Mouse (Mus musculus) neural tube, embryonic 15.5 days (tissue): ENCODE data around the gene Epha6. TPM values are rescaled to one million over a fixed set of nuclear protein-coding genes. Genes with fewer than 3 reads are reported as not detected.

Experiments
- ATAC-seq: fragments of 200-750 bp; cut with Nextera tagmentation; 2 replicates; pipeline ENCODE4 v1.8.0; 2017; ENCODE audit warnings: mild to moderate bottlenecking, moderate TSS enrichment, moderate library complexity; ENCODE audit not compliant: low FRiP score
- H3K27ac ChIP-seq: fragments of 300-500 bp; sonication (generic); replicated peaks from 2 replicates; pipeline ENCODE4 v1.5.1; 2015; ENCODE audit warnings: mild to moderate bottlenecking, inconsistent platforms
- H3K27me3 ChIP-seq: fragments of 300-500 bp; sonication (generic); replicated peaks from 2 replicates; pipeline ENCODE4 v1.6.1; 2015; ENCODE audit warnings: inconsistent platforms
- H3K36me3 ChIP-seq: fragments of 300-500 bp; sonication (generic); 2 replicates; pipeline ENCODE4 v1.6.1; 2015; ENCODE audit warnings: inconsistent platforms
- H3K4me1 ChIP-seq: fragments of 300-500 bp; sonication (generic); 2 replicates; pipeline ENCODE4 v1.6.1; 2015; ENCODE audit warnings: inconsistent platforms
- H3K4me2 ChIP-seq: fragments of 300-500 bp; sonication (generic); 2 replicates; pipeline ENCODE4 v1.6.1; 2015; ENCODE audit warnings: inconsistent platforms, mild to moderate bottlenecking, moderate library complexity
- H3K4me3 ChIP-seq: fragments of 300-500 bp; sonication (generic); replicated peaks from 2 replicates; pipeline ENCODE4 v1.5.1; 2015; ENCODE audit warnings: mild to moderate bottlenecking, inconsistent platforms
- H3K9ac ChIP-seq: fragments of 300-500 bp; sonication (generic); replicated peaks from 2 replicates; pipeline ENCODE4 v1.6.1; 2015; ENCODE audit warnings: mild to moderate bottlenecking, inconsistent platforms
- H3K9me3 ChIP-seq: fragments of 300-500 bp; sonication (generic); replicated peaks from 2 replicates; pipeline ENCODE4 v1.6.1; 2016; ENCODE audit warnings: inconsistent platforms
- WGBS: fragments of 180-500 bp; shearing (Covaris S2); methylation state at CpG from one replicate; pipeline ENCODE4 v1.1.7; 2015; ENCODE audit warnings: mixed read lengths; 5-methylcytosine and 5-hydroxymethylcytosine counted together
- polyA plus RNA-seq: library from polyadenylated mRNA; unstranded; fragments of >200 nt; fragmentation: Nextera tagmentation; extraction: Ambion mirVana; gene quantifications from 2 replicates; pipeline ENCODE4 v1.2.1, GENCODE M21; 2015

Epha6 gene
- polyA plus RNA-seq, 1 experiment from 2014 or later = 8.6 TPM

DNA sequence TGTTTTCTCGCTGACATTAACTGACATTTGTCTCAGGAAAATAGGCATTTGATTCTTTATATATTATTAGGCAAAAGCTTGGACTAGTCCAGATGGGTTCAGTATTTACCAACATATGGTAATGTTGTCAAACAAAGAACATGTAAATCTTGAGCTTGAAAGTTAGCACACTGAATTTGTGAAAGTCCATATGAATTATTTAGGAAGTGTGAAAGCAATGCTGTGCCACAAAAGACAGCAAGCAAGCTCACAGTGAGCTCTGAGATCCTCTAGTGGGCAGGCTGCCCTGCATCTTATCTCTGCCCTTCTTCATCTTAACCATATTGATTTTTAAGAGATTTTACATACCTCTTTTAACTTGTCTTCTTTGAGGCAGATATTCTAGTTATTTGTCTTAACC, 510.0 kb downstream of the Epha6 start:
- no peaks in the 10 kb centered on the region for H3K9me3 ChIP-seq
- no peak overlapping the region for H3K4me3 ChIP-seq
- H3K27ac ChIP-seq = no peak overlapping the region
- H3K27me3 ChIP-seq = no peaks in the 10 kb centered on the region
- no peaks in the 10 kb centered on the region for H3K4me1 ChIP-seq
- no peak overlapping the region for H3K9ac ChIP-seq
- H3K36me3 ChIP-seq = no peaks in the 10 kb centered on the region
- ATAC-seq = no peak
- no peak overlapping the region for H3K4me2 ChIP-seq
- 58% methylated on average over 1 of the region's 1 CpGs for WGBS

DNA sequence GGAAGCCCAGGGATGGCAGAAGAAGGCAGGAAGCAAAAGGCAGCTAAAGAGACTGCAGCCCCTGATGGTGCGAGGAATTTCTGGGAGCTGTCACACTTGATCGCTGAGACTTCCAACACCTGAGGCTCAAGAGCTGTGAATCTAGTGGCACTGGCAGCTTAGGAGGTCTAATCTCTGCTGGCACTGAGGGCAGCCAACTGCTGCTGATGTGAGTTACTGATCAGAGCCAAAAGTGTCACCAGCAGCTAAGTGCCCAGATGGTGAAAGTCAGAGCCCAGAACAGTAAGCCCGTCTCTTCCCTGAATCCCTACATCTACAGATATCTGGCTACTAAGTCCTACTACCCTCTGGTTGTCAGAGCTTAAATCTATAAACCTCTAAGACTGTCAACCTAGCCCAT, 518.4 kb downstream of the Epha6 start:
- ATAC-seq = no peak
- no peaks in the 10 kb centered on the region for H3K27me3 ChIP-seq
- no peak overlapping the region for H3K9ac ChIP-seq
- no peak overlapping the region for H3K4me2 ChIP-seq
- no peaks in the 10 kb centered on the region for H3K9me3 ChIP-seq
- H3K4me1 ChIP-seq = no peaks in the 10 kb centered on the region
- 85% methylated on average over 3 of the region's 3 CpGs for WGBS
- H3K36me3 ChIP-seq = no peaks in the 10 kb centered on the region
- no peak overlapping the region for H3K27ac ChIP-seq
- H3K4me3 ChIP-seq = no peak overlapping the region

DNA sequence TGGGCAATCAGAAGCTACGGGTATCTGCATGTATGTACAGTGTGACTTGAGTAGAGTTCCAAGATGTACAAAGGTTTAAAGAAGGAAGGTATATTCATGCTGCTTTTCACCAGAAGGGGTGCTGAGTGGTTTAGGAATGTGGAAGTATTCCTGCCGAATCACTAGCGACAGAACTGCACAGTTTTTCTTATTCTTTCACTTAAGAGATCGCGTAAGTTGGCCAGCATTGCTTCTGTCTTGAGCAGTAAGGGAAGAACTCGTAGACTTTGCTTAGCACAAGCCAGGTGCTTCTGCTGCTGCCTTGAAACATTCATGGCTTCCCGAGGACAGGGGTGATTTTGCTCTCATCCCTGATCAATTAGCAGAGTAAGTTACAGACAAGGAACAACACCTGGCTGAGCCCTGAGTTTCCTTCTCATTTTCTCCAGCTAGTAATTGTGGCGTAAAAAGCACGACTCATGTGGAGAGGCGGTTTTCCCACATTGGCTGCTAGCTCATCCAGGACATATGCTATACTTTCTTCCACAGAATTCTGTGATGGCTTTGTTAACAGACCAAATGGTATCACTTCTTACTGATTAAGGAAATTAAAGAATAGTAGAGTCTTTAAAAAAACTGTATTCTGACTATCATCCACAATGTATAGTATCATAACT, 534.7 kb downstream of the Epha6 start:
- H3K4me3 ChIP-seq = no peak overlapping the region
- H3K27ac ChIP-seq = no peak overlapping the region
- no peaks in the 10 kb centered on the region for H3K27me3 ChIP-seq
- ATAC-seq = no peak
- no peaks in the 10 kb centered on the region for H3K36me3 ChIP-seq
- H3K9me3 ChIP-seq = no peaks in the 10 kb centered on the region
- no peak overlapping the region for H3K4me2 ChIP-seq
- H3K9ac ChIP-seq = no peak overlapping the region
- H3K4me1 ChIP-seq = no peaks in the 10 kb centered on the region
- WGBS = 83% methylated on average over 10 of the region's 10 CpGs

DNA sequence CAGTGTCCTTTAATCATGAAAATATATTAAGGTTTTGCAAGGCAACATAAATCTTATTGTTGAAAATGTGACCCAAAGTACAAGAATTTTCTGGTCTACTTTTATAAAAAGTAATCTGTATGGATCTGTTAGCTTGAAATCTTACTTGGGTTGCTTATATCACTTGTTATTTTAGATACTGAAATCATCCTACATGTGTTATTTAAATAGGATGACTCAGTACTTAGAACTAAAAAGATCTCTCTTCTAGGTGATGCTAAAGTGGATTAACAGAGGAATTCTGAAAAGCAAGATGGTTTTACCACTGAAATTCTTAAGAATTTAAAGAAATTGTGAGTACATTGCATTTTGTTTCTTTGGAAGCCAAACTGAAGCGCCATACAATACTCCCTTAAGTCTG, 561.5 kb downstream of the Epha6 start:
- no peak overlapping the region for H3K9ac ChIP-seq
- 80% methylated on average over 1 of the region's 1 CpGs for WGBS
- H3K36me3 ChIP-seq = no peaks in the 10 kb centered on the region
- H3K4me3 ChIP-seq = no peak overlapping the region
- no peak for ATAC-seq
- H3K4me2 ChIP-seq = no peak overlapping the region
- no peaks in the 10 kb centered on the region for H3K27me3 ChIP-seq
- no peak overlapping the region for H3K27ac ChIP-seq
- no peaks in the 10 kb centered on the region for H3K9me3 ChIP-seq
- H3K4me1 ChIP-seq = no peaks in the 10 kb centered on the region

DNA sequence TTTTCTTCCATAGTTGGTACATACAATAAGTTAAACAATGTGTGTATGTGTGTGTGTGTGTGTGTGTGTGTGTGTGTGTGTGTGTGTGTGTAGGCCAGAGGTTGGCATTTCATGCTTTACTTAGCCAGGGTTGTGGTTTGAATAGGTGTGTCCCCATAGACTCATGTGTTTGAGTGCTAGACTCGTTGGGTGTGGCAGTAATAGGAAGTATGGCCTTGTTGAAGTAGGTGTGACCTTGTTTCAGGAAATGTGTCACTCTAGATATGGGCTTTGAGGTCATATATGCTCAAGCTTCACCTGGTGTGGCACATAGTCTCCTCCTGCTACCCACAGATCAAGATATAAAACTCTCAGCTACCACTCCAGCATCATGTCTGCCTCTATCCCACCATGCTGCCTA, 577.0 kb downstream of the Epha6 start:
- Histone ChIP-seq H3K9me3 (no peaks in the 10 kb centered on the region), H3K27me3 (no peaks in the 10 kb centered on the region), H3K36me3 (no peaks in the 10 kb centered on the region), H3K9ac (no peak overlapping the region), H3K4me1 (no peaks in the 10 kb centered on the region), H3K27ac (no peak overlapping the region), H3K4me3 (no peak overlapping the region), H3K4me2 (no peak overlapping the region)
- no peak for ATAC-seq
- WGBS = 81% methylated on average over 1 of the region's 1 CpGs

DNA sequence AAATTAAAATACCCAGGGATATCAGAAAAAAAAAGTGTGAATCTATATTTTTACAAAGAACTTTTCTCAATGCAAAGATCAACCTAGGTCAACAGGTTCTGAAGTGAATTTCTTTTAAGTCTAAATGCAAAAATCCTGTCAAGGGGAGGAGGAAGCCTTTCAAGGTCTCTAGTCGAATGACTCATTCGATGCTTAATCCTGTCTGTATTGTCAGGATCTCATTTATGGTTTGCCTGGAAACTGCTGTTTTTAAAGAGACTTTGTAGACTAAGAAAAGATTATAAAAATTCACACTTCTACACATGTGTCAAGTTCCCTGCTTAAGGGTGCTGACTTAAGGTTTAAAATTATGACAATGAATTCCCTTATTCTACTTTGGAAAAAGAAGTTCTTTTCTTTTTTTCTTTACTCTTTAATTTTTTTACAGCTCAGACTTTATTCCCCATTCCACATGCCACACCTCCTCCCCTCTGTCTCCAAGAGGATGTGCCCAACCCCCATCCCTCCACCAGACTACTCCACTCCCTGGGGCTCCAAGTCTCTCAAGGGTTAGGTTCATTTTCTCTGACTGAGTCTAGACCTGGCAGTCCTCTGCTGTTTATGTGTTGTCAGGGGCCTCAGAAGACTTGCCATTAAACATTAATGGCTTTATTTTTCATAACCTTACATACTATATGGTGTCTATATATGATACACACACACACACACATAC, 598.3 kb downstream of the Epha6 start:
- H3K36me3 ChIP-seq = no peaks in the 10 kb centered on the region
- no peak overlapping the region for H3K4me3 ChIP-seq
- H3K4me1 ChIP-seq = no peaks in the 10 kb centered on the region
- H3K9me3 ChIP-seq = no peaks in the 10 kb centered on the region
- no peak overlapping the region for H3K4me2 ChIP-seq
- no peaks in the 10 kb centered on the region for H3K27me3 ChIP-seq
- whole genome bisulfite sequencing = 76% methylated on average over 2 of the region's 2 CpGs
- no peak overlapping the region for H3K9ac ChIP-seq
- H3K27ac ChIP-seq = no peak overlapping the region
- ATAC-seq = no peak

DNA sequence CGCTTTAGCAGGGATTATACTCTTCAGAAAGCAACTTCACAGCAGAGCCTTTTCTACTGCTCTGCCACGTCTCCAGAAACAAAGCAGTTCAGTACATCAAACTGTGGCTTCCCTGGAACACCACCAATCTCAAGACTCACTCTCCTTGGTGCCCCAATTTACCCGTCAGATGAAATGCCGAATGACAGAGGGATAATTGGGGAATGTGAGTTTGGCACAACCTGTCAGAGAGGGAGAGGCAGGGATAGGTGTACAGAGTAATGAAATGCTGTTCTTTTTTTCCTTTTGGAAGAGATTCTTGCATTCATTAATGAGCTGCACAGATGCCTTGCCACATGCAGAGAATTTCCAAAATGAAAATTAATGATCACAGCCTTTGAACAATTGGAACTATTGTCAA, 635.5 kb downstream of the Epha6 start:
- Histone ChIP-seq H3K4me3 (no peak overlapping the region), H3K27ac (no peak overlapping the region), H3K4me1 (no peaks in the 10 kb centered on the region), H3K4me2 (no peak overlapping the region), H3K9me3 (no peaks in the 10 kb centered on the region), H3K9ac (no peak overlapping the region), H3K36me3 (no peaks in the 10 kb centered on the region), H3K27me3 (no peaks in the 10 kb centered on the region)
- 73% methylated on average over 4 of the region's 4 CpGs for WGBS
- ATAC-seq = no peak

DNA sequence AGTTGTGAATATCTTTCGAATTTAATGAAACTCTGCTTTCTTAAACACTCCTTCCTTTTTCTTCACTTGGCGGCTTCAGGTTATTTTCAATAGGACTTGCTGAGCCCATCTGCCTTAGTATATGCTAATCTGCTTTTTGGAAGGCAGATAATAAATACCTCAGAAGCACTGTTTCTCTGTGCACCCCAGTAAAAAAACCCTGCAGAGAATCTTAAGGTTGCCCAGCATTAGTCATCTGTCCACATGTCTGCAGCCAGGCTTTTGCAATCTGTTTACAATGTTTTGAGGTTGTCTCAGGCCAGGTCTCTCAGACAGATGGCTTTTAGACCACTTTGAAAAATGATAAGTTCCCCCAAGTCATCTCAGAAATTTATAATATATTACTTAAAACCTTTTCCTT, 649.6 kb downstream of the Epha6 start:
- no peak overlapping the region for H3K9ac ChIP-seq
- no peak for ATAC-seq
- no peaks in the 10 kb centered on the region for H3K4me1 ChIP-seq
- 88% methylated on average over 2 of the region's 2 CpGs for WGBS
- H3K36me3 ChIP-seq = no peaks in the 10 kb centered on the region
- no peak overlapping the region for H3K4me2 ChIP-seq
- H3K9me3 ChIP-seq = no peaks in the 10 kb centered on the region
- H3K27me3 ChIP-seq = no peaks in the 10 kb centered on the region
- H3K4me3 ChIP-seq = no peak overlapping the region
- H3K27ac ChIP-seq = no peak overlapping the region

DNA sequence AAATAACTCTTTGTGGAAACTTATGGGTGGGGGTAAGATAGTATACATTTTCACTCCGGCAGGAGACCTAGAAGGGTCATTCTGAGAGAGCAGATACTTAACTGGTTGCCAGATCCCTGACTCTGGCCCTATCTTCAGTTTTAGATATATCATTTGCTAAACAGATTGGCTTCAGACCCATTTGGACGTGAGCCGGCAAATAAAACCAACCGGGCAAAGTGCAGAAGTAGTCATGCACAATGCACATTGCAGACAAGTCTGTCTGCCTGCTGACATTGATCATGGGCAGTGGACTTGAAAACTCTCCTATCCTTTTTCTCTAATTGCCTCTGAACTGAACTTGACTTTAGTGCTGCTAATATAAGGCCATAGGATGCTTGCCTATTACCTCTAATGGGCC, 681.6 kb downstream of the Epha6 start:
- Histone ChIP-seq H3K9me3 (no peaks in the 10 kb centered on the region), H3K27ac (no peak overlapping the region), H3K9ac (no peak overlapping the region), H3K27me3 (no peaks in the 10 kb centered on the region), H3K4me3 (no peak overlapping the region), H3K4me1 (no peaks in the 10 kb centered on the region), H3K4me2 (no peak overlapping the region), H3K36me3 (no peaks in the 10 kb centered on the region)
- 80% methylated on average over 4 of the region's 4 CpGs for WGBS
- ATAC-seq = no peak

DNA sequence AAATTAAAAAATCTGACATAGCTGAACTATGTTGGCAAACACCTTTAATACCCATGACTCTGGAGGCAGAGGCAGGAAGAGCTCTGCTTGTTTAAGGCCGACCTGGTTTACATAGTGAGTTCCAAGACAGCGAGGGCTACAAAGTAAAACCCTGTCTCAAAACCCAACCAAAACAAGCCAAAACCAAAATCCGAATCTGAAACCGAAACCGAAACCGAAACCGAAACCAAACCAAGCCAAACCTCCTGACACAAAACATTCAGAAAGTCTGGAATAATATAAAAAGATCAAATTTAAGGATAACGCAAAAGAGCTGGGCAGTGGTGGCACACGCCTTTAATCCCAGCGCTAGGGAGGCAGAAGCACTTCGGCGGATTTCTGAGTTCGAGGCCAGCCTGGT, 725.3 kb downstream of the Epha6 start:
- no peak for ATAC-seq
- 97% methylated on average over 13 of the region's 13 CpGs for WGBS
- H3K9ac ChIP-seq = no peak overlapping the region
- H3K27ac ChIP-seq = no peak overlapping the region
- no peaks in the 10 kb centered on the region for H3K9me3 ChIP-seq
- H3K4me3 ChIP-seq = no peak overlapping the region
- H3K27me3 ChIP-seq = no peaks in the 10 kb centered on the region
- no peak overlapping the region for H3K4me2 ChIP-seq
- no peaks in the 10 kb centered on the region for H3K4me1 ChIP-seq
- H3K36me3 ChIP-seq = no peaks in the 10 kb centered on the region

DNA sequence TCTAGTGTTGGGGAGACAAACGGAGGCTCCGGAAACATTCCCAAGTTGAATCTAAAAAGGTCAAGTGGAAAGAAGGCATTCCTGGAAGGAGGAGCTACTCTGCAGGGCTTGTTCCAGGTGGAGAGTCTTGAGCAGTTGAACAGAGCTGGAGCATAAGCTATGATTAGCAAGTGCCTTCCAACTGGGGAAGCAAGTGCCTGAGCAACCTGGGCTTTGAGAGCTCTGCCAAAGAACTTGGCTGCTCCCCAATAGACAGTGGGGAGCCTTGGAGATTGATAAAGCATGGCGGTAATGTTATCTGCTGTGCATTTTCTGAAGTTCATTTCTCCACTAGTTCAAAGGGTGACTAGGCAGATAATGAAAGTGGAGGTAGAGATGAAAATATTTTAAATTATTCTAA, 733.5 kb downstream of the Epha6 start:
- ATAC-seq = no peak
- no peak overlapping the region for H3K27ac ChIP-seq
- no peaks in the 10 kb centered on the region for H3K4me1 ChIP-seq
- no peak overlapping the region for H3K9ac ChIP-seq
- H3K27me3 ChIP-seq = no peaks in the 10 kb centered on the region
- 85% methylated on average over 3 of the region's 3 CpGs for WGBS
- no peaks in the 10 kb centered on the region for H3K9me3 ChIP-seq
- H3K4me3 ChIP-seq = no peak overlapping the region
- H3K4me2 ChIP-seq = no peak overlapping the region
- no peaks in the 10 kb centered on the region for H3K36me3 ChIP-seq

DNA sequence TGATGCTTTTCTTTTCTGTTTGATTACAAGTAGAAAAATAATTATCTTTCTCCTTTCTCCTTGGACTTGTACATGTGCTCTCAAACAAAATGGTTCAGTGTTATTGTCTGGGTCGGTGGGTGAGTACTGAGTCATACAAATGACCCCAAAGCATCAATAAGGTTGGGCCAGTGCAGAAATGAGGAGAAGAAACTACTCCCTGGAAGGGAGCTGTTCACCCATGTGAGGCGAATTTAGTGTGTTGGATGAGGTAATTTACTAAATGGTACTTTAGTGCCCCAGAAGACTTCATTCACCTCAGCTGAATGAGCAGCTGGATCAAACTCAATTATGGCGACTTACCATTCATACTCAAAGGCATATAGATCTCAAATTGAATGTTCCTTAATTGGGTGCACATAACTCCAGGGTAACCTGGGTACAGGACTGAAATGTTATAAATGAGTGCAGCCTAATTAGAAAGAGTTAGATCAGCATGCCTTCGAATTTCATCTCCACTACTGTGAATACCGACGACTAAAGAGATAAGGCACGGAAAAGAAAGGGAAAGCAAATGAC, 751.1 kb downstream of the Epha6 start:
- WGBS = 41% methylated on average over 7 of the region's 7 CpGs
- H3K9me3 ChIP-seq = no peaks in the 10 kb centered on the region
- ATAC-seq = peak; percentile 86

More for the DNA sequence above, 751.1 kb downstream of the Epha6 start:
- Histone ChIP-seq H3K4me2 (no peak overlapping the region), H3K36me3 (no peaks in the 10 kb centered on the region), H3K27me3 (no peaks in the 10 kb centered on the region), H3K4me3 (no peak overlapping the region), H3K27ac (no peak overlapping the region), H3K4me1 (0 out of 2 replicates have a peak, but pooled peaks cover 3% of the 10 kb centered on the region), H3K9ac (no peak overlapping the region)
